Mouse (Mus musculus): ENCODE results near the gene Gfy. TPM values are rescaled to one million over a fixed set of nuclear protein-coding genes. Genes with fewer than 3 reads are reported as not detected.
A peak's percentile ranks its signal among the peaks of the same experiment; 100 is the strongest.

Gfy gene
- polyA plus RNA-seq, 1 experiment = not detected

GRCm38 (mm10) chr7:45149545-45149944 lies 29.8 kb downstream of the Gfy start:
- DNase-seq (ENCODE audit: low spot score) = no peak

GRCm38 (mm10) chr7:45148534-45149098 lies 30.8 kb downstream of the Gfy start:
- DNase-seq (ENCODE audit: low spot score) = no peak

- DNase-seq (ENCODE audit: low spot score) = no peak
These were observed 31.5 kb downstream of the Gfy start for GRCm38 (mm10) chr7:45147899-45148298.

GRCm38 (mm10) chr7:45147267-45147666 lies 32.1 kb downstream of the Gfy start:
- no peak for DNase-seq (ENCODE audit: low spot score)

GRCm38 (mm10) chr7:45145460-45145859 lies 33.9 kb downstream of the Gfy start:
- DNase-seq (ENCODE audit: low spot score) = no peak

- DNase-seq (ENCODE audit: low spot score) = no peak
These were observed 34.8 kb downstream of the Gfy start for GRCm38 (mm10) chr7:45144368-45145174.

- DNase-seq (ENCODE audit: low spot score) = no peak
These were observed 37.5 kb downstream of the Gfy start for GRCm38 (mm10) chr7:45141914-45142313.

- DNase-seq (ENCODE audit: low spot score) = no peak
These were observed 38.0 kb downstream of the Gfy start for GRCm38 (mm10) chr7:45141319-45141718.

GRCm38 (mm10) chr7:45139904-45140723 lies 39.3 kb downstream of the Gfy start:
- no peak for DNase-seq (ENCODE audit: low spot score)

GRCm38 (mm10) chr7:45138403-45138802 lies 41.0 kb downstream of the Gfy start:
- no peak for DNase-seq (ENCODE audit: low spot score)

- no peak for DNase-seq (ENCODE audit: low spot score)
These were observed 42.0 kb downstream of the Gfy start for GRCm38 (mm10) chr7:45137171-45138006.

- DNase-seq (ENCODE audit: low spot score) = peak; percentile 82
These were observed 43.3 kb downstream of the Gfy start, which contains the start of the genes Gm45713 and Flt3l for GRCm38 (mm10) chr7:45135993-45136567. Gm45713 (minus strand) TSS chr7:45136231. Flt3l (minus strand) TSS chr7:45136432.

- DNase-seq (ENCODE audit: low spot score) = no peak
These were observed 44.0 kb downstream of the Gfy start for GRCm38 (mm10) chr7:45135370-45135769.

- no peak for DNase-seq (ENCODE audit: low spot score)
These were observed 44.8 kb downstream of the Gfy start for GRCm38 (mm10) chr7:45134544-45135026.

GRCm38 (mm10) chr7:45133446-45134159 lies 45.8 kb downstream of the Gfy start:
- DNase-seq (ENCODE audit: low spot score) = no peak

- no peak for DNase-seq (ENCODE audit: low spot score)
These were observed 47.5 kb downstream of the Gfy start for GRCm38 (mm10) chr7:45131850-45132249.

- DNase-seq (ENCODE audit: low spot score) = no peak
These were observed 49.4 kb downstream of the Gfy start for GRCm38 (mm10) chr7:45129776-45130512.

- DNase-seq (ENCODE audit: low spot score) = no peak
These were observed 50.1 kb downstream of the Gfy start for GRCm38 (mm10) chr7:45129318-45129717.

- peak; percentile 94 for DNase-seq (ENCODE audit: low spot score)
These were observed 50.6 kb downstream of the Gfy start, which contains the start of gene Rpl13a for GRCm38 (mm10) chr7:45128624-45129246. Rpl13a (minus strand) TSS chr7:45128761.

Measured in urinary bladder, adult 2 months (tissue).